Mouse (Mus musculus): Measurements from ENCODE around the gene Fbxo3.
"Not testable (repeated sequence)": the region's sequence is repeated elsewhere in the genome, so short reads cannot be mapped to it uniquely, and the experiment has no call there.

Fbxo3 gene

GRCm38 (mm10) chr2:104036316-104036715 is 8.8 kb downstream of the Fbxo3 start:
- no peak for DNase-seq (ENCODE audit: low spot score)

GRCm38 (mm10) chr2:104038236-104038635 is 10.7 kb downstream of the Fbxo3 start:
- DNase-seq (ENCODE audit: low spot score) = no peak

- no peak for DNase-seq (ENCODE audit: low spot score)
Measured at GRCm38 (mm10) chr2:104041632-104042031, 14.1 kb downstream of the Fbxo3 start.

- DNase-seq (ENCODE audit: low spot score) = no peak
Measured at GRCm38 (mm10) chr2:104042766-104043165, 15.2 kb downstream of the Fbxo3 start.

- DNase-seq (ENCODE audit: low spot score) = no peak
Measured at GRCm38 (mm10) chr2:104043624-104044478, 16.3 kb downstream of the Fbxo3 start.

GRCm38 (mm10) chr2:104044479-104045080 is 17.1 kb downstream of the Fbxo3 start:
- DNase-seq (ENCODE audit: low spot score) = no peak

GRCm38 (mm10) chr2:104058381-104058780 is 30.9 kb downstream of the Fbxo3 start:
- no peak for DNase-seq (ENCODE audit: low spot score)

- no peak for DNase-seq (ENCODE audit: low spot score)
Measured at GRCm38 (mm10) chr2:104058954-104059353, 31.4 kb downstream of the Fbxo3 start.

- DNase-seq (ENCODE audit: low spot score) = no peak
Measured at GRCm38 (mm10) chr2:104059786-104060185, 32.3 kb downstream of the Fbxo3 start.

GRCm38 (mm10) chr2:104060996-104061395 is 33.5 kb downstream of the Fbxo3 start:
- DNase-seq (ENCODE audit: low spot score) = no peak

GRCm38 (mm10) chr2:104062665-104063064 is 35.1 kb downstream of the Fbxo3 start:
- no peak for DNase-seq (ENCODE audit: low spot score)

GRCm38 (mm10) chr2:104064152-104064551 is 36.6 kb downstream of the Fbxo3 start:
- no peak for DNase-seq (ENCODE audit: low spot score)

- not testable (repeated sequence) for DNase-seq (ENCODE audit: low spot score)
Measured at GRCm38 (mm10) chr2:104065526-104065925, 38.0 kb downstream of the Fbxo3 start, which contains the start of gene Gm10912. Gene Gm10912 (plus strand): TSS chr2:104065826.

- not testable (repeated sequence) for DNase-seq (ENCODE audit: low spot score)
Measured at GRCm38 (mm10) chr2:104068450-104068849, 40.9 kb downstream of the Fbxo3 start, which contains the start of gene Gm10799. Gene Gm10799 (minus strand): TSS chr2:104068550.

- DNase-seq (ENCODE audit: low spot score) = peak; percentile 9
Measured at GRCm38 (mm10) chr2:104069704-104070185, 42.2 kb downstream of the Fbxo3 start, which contains the start of gene Cd59b. Gene Cd59b (plus strand): TSS chr2:104069849.

- not testable (repeated sequence) for DNase-seq (ENCODE audit: low spot score)
Measured at GRCm38 (mm10) chr2:104078285-104078684, 50.8 kb downstream of the Fbxo3 start.

- DNase-seq (ENCODE audit: low spot score) = not testable (repeated sequence)
Measured at GRCm38 (mm10) chr2:104081436-104082050, 54.0 kb downstream of the Fbxo3 start.

- no peak for DNase-seq (ENCODE audit: low spot score)
Measured at GRCm38 (mm10) chr2:104082474-104082873, 55.0 kb downstream of the Fbxo3 start.

- DNase-seq (ENCODE audit: low spot score) = not testable (repeated sequence)
Measured at GRCm38 (mm10) chr2:104084027-104084426, 56.5 kb downstream of the Fbxo3 start.

- not testable (repeated sequence) for DNase-seq (ENCODE audit: low spot score)
Measured at GRCm38 (mm10) chr2:104087562-104087961, 60.0 kb downstream of the Fbxo3 start.

- DNase-seq (ENCODE audit: low spot score) = no peak
Measured at GRCm38 (mm10) chr2:104093305-104093704, 65.8 kb downstream of the Fbxo3 start.

- DNase-seq (ENCODE audit: low spot score) = peak; percentile 29
Measured at GRCm38 (mm10) chr2:104095741-104096213, 68.3 kb downstream of the Fbxo3 start, which contains the start of gene Cd59a. Gene Cd59a (plus strand): TSS chr2:104095801.
